Comparison of ENCODE assay signal across 19 mouse cellular contexts in the genomic region with DNA sequence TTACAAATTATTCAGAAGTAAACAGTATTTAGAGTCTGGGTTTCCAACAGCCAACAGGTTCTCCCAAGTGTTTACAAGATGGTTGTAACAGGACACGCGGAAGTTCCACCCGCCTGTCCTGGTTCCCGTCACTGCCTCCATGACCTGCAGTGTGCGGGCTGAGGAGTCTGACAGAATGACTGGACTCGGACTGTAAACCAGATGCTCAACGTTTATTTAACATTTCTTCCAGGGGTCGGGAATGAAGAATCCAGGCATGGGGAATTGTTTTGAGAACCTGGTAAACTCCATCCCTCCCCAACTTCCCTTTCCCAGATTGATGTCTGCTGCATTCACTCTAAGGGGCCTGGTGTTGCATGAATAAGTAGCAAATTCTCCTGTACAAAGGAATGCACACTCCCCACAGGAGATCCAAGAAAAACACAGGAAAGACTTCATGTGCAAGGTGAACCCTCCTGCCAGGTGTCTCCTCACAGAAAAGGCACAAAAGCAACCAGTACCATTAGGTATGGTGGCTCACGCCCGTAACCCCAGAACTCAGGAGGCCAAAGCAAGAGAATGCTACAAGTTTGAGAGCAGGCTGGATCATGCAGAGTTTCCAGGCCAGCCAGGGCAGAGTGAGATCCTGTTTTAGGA.
DNase-seq lines count a peak whose midpoint lies in the region; ATAC-seq and TF ChIP-seq lines count a peak whose summit lies in the region.
"Had no signal": no experiment of that assay in that cellular context is flagged by ENCODE, and none has a peak within 500 bp of the region (broad histone marks: within the 10 kb centered on the region; RNA-seq: fewer than 3 reads in every experiment).

No protein-coding gene starts in this region.

- no peak overlapping the region for H3K9ac ChIP-seq in kidney, embryonic 16.5 days (replicated peaks; ENCODE audit: low read length)
- H3K9ac ChIP-seq in embryonic facial prominence, embryonic 15.5 days = no peak overlapping the region
- H3K9ac ChIP-seq in stomach, embryonic 16.5 days (ENCODE audit: low read length) = no peak overlapping the region
- H3K9ac ChIP-seq: heart, embryonic 13.5 days; hindbrain, embryonic 13.5 days; liver, embryonic 13.5 days; midbrain, embryonic 13.5 days had no signal

- H3K9me3 ChIP-seq in kidney, embryonic 16.5 days (ENCODE audit: low read length) = no peaks in the 10 kb centered on the region
- no peaks in the 10 kb centered on the region for H3K9me3 ChIP-seq in embryonic facial prominence, embryonic 15.5 days (replicated peaks)
- no peaks in the 10 kb centered on the region for H3K9me3 ChIP-seq in stomach, embryonic 16.5 days (replicated peaks; ENCODE audit: control insufficient read depth, low read length)
- H3K9me3 ChIP-seq: heart, embryonic 13.5 days; hindbrain, embryonic 13.5 days; liver, embryonic 13.5 days; midbrain, embryonic 13.5 days had no signal

- TF ChIP-seq CTCF in thymus, adult 2 months (IDR thresholded peaks at IDR 0.05; ENCODE audit: borderline replicate concordance, control insufficient read depth, extremely low read depth, insufficient read depth, low read length, poor library complexity) = no peak

- H3K4me3 ChIP-seq in kidney, embryonic 16.5 days (ENCODE audit: low read length) = no peak overlapping the region
- no peak overlapping the region for H3K4me3 ChIP-seq in embryonic facial prominence, embryonic 15.5 days (replicated peaks)
- H3K4me3 ChIP-seq in stomach, embryonic 16.5 days (replicated peaks; ENCODE audit: low read length) = no peak overlapping the region
- no peak overlapping the region for H3K4me3 ChIP-seq in thymus, adult 2 months (ENCODE audit: control insufficient read depth, insufficient read depth, low read length)
- H3K4me3 ChIP-seq: heart, embryonic 13.5 days; hindbrain, embryonic 13.5 days; liver, embryonic 13.5 days; midbrain, embryonic 13.5 days had no signal

- ATAC-seq in kidney, embryonic 16.5 days (ENCODE audit: low FRiP score, low TSS enrichment) = no peak
- no peak for ATAC-seq in embryonic facial prominence, embryonic 15.5 days (ENCODE audit: insufficient number of reproducible peaks, low FRiP score, low TSS enrichment, low read depth)
- ATAC-seq in stomach, embryonic 16.5 days (ENCODE audit: insufficient read depth, low FRiP score) = no peak
- ATAC-seq: midbrain, embryonic 13.5 days; Patski had no signal

- peaks cover 21% of the 10 kb centered on the region for H3K4me1 ChIP-seq in kidney, embryonic 16.5 days (ENCODE audit: insufficient read depth, low read length)
- H3K4me1 ChIP-seq in embryonic facial prominence, embryonic 15.5 days = peaks cover 24% of the 10 kb centered on the region
- H3K4me1 ChIP-seq in stomach, embryonic 16.5 days (ENCODE audit: control insufficient read depth, insufficient read depth, low read length) = peaks cover 7% of the 10 kb centered on the region; the same call in 1 of the 2 replicates
- H3K4me1 ChIP-seq in thymus, adult 2 months (replicated peaks; ENCODE audit: control insufficient read depth, insufficient read depth, low read length) = no peaks in the 10 kb centered on the region

- H3K27me3 ChIP-seq in kidney, embryonic 16.5 days (ENCODE audit: insufficient read depth, low read length) = no peaks in the 10 kb centered on the region
- no peaks in the 10 kb centered on the region for H3K27me3 ChIP-seq in embryonic facial prominence, embryonic 15.5 days
- H3K27me3 ChIP-seq in stomach, embryonic 16.5 days (ENCODE audit: control insufficient read depth, insufficient read depth, low read length) = no peaks in the 10 kb centered on the region
- H3K27me3 ChIP-seq in thymus, adult 2 months (ENCODE audit: control insufficient read depth, insufficient read depth, low read length) = no peaks in the 10 kb centered on the region
- H3K27me3 ChIP-seq: hindbrain, embryonic 13.5 days; liver, embryonic 13.5 days; midbrain, embryonic 13.5 days; Patski had no signal

- H3K27ac ChIP-seq in kidney, embryonic 16.5 days (ENCODE audit: low read length) = peak overlapping the region; percentile 74
- peak overlapping the region; percentile 71 for H3K27ac ChIP-seq in embryonic facial prominence, embryonic 15.5 days (replicated peaks)
- H3K27ac ChIP-seq in stomach, embryonic 16.5 days (ENCODE audit: low read length) = peak overlapping the region; percentile 67
- no peak overlapping the region for H3K27ac ChIP-seq in thymus, adult 2 months (ENCODE audit: control insufficient read depth, insufficient read depth, low read length)
- H3K27ac ChIP-seq: heart, embryonic 13.5 days; hindbrain, embryonic 13.5 days; liver, embryonic 13.5 days; midbrain, embryonic 13.5 days had no signal

- TF ChIP-seq POLR2A in thymus, adult 2 months (IDR thresholded peaks at IDR 0.05; ENCODE audit: control insufficient read depth, extremely low read depth, insufficient read depth, low read length, poor library complexity) = no peak

- H3K4me2 ChIP-seq in kidney, embryonic 16.5 days (replicated peaks; ENCODE audit: low read depth, low read length) = no peak overlapping the region
- H3K4me2 ChIP-seq in embryonic facial prominence, embryonic 15.5 days (replicated peaks) = no peak overlapping the region
- no peak overlapping the region for H3K4me2 ChIP-seq in stomach, embryonic 16.5 days (ENCODE audit: low read depth, low read length)
- H3K4me2 ChIP-seq: heart, embryonic 13.5 days; hindbrain, embryonic 13.5 days; liver, embryonic 13.5 days; midbrain, embryonic 13.5 days had no signal

- 28% methylated on average over 10 of the region's 10 CpGs for WGBS in kidney, embryonic 16.5 days
- WGBS in embryonic facial prominence, embryonic 15.5 days = 50% methylated on average over 10 of the region's 10 CpGs
- WGBS in stomach, embryonic 16.5 days = 44% methylated on average over 10 of the region's 10 CpGs
- WGBS in thymus, adult 2 months = 93% methylated on average over 10 of the region's 10 CpGs

- DNase-seq in heart, adult 11 months = peak; percentile 84
- DNase-seq in heart, adult 9 months (ENCODE audit: low spot score in 2 of 2) = no peak
- no peak for DNase-seq in kidney, adult 18-20 months
- no peak for DNase-seq in right cerebral cortex, adult 18-20 months
- DNase-seq in thymus, adult 2 months = no peak
- DNase-seq: adrenal gland, postnatal 10 days; cerebellum, postnatal 14 days; gastrocnemius, postnatal 14 days; liver, embryonic 13.5 days; lung, postnatal 10 days; right cerebral cortex, postnatal 4 days; thymus, postnatal 4 days had no signal

- H3K36me3 ChIP-seq in kidney, embryonic 16.5 days (ENCODE audit: insufficient read depth, low read length) = no peaks in the 10 kb centered on the region
- H3K36me3 ChIP-seq in embryonic facial prominence, embryonic 15.5 days = no peaks in the 10 kb centered on the region
- no peaks in the 10 kb centered on the region for H3K36me3 ChIP-seq in stomach, embryonic 16.5 days (ENCODE audit: control insufficient read depth, insufficient read depth, low read length)
- no peaks in the 10 kb centered on the region for H3K36me3 ChIP-seq in thymus, adult 2 months (ENCODE audit: control insufficient read depth, insufficient read depth, low read length)
- H3K36me3 ChIP-seq: heart, embryonic 13.5 days; hindbrain, embryonic 13.5 days; liver, embryonic 13.5 days; midbrain, embryonic 13.5 days had no signal
